Mouse (Mus musculus) heart, adult 2 months (tissue): Measurements from ENCODE around the gene Adrb1. TPM values are rescaled to one million over a fixed set of nuclear protein-coding genes. Genes with fewer than 3 reads are reported as not detected.
A peak's percentile ranks its signal among the peaks of the same experiment; 100 is the strongest.

ENCODE experiments used
- DNase-seq, 2 experiments: peaks; one replicate each; pipeline ENCODE4 v3.0.0; 2021
- H3K27ac ChIP-seq: fragments of 200-600 bp; 2 replicates; pipeline ENCODE4 v1.8.1; 2022
- H3K27me3 ChIP-seq: fragments of 200-500 bp; 2 replicates; pipeline ENCODE4 v1.6.1; 2012; ENCODE audit warnings: mild to moderate bottlenecking, low read length, inconsistent platforms, mixed read lengths; ENCODE audit not compliant: control insufficient read depth, insufficient read depth
- H3K36me3 ChIP-seq: fragments of 200-500 bp; 2 replicates; pipeline ENCODE4 v1.6.1; 2012; ENCODE audit warnings: low read length, inconsistent platforms; ENCODE audit not compliant: control insufficient read depth, insufficient read depth
- H3K4me1 ChIP-seq: fragments of 200-500 bp; 2 replicates; pipeline ENCODE4 v1.6.1; 2011; ENCODE audit warnings: low read length; ENCODE audit not compliant: control insufficient read depth, insufficient read depth
- H3K4me3 ChIP-seq: fragments of 200-600 bp; 2 replicates; pipeline ENCODE4 v1.8.1; 2022
- H3K79me2 ChIP-seq: fragments of 200-500 bp; replicated peaks from 2 replicates; pipeline ENCODE4 v1.6.1; 2012; ENCODE audit warnings: mild to moderate bottlenecking, inconsistent platforms, low read length, moderate library complexity, mixed read lengths; ENCODE audit not compliant: control insufficient read depth, insufficient read depth
- H3K9ac ChIP-seq: fragments of 200-500 bp; 2 replicates; pipeline ENCODE4 v1.6.1; 2012; ENCODE audit warnings: low read depth, mild to moderate bottlenecking, control low read depth, inconsistent platforms, low read length, mixed read lengths
- CTCF ChIP-seq: fragments of 200-600 bp; IDR thresholded peaks from 2 replicates; pipeline ENCODE4 v1.8.1; 2022; ENCODE audit warnings: antibody characterized with exemption, mild to moderate bottlenecking, moderate library complexity
- EP300 ChIP-seq: fragments of 200-500 bp; IDR thresholded peaks from 2 replicates; pipeline ENCODE4 v1.6.1; 2011; ENCODE audit warnings: low read depth, low read length, control low read depth; ENCODE audit not compliant: insufficient read depth
- POLR2A ChIP-seq: fragments of 200-500 bp; IDR thresholded peaks from 2 replicates; pipeline ENCODE4 v1.6.1; 2011; ENCODE audit warnings: mild to moderate bottlenecking, low read depth, low read length, control low read depth; ENCODE audit not compliant: insufficient read depth
- WGBS: fragments of 180-500 bp; shearing (Covaris S2); methylation state at CpG from one replicate; pipeline ENCODE4 v1.1.7; 2018; 5-methylcytosine and 5-hydroxymethylcytosine counted together
- intact Hi-C: fragments of 180-260 bp; cut with DNase I; formaldehyde crosslinking; loops from one replicate; pipeline ENCODE4 v1.15.1; 2025
- polyA plus RNA-seq: library from polyadenylated mRNA; depleted of rRNA; stranded (reverse); fragments of >200 nt; gene quantifications from 2 replicates; pipeline ENCODE4 v1.2.3, GENCODE M21; 2012
- total RNA-seq, 2 experiments: library from RNA; stranded (reverse); gene quantifications; 2 replicates each; pipeline ENCODE4 v1.2.3; 2021

Gene Adrb1
- total and polyA plus RNA-seq, 3 experiments = 18.0 to 28.4 (median 20.5) TPM

DNA sequence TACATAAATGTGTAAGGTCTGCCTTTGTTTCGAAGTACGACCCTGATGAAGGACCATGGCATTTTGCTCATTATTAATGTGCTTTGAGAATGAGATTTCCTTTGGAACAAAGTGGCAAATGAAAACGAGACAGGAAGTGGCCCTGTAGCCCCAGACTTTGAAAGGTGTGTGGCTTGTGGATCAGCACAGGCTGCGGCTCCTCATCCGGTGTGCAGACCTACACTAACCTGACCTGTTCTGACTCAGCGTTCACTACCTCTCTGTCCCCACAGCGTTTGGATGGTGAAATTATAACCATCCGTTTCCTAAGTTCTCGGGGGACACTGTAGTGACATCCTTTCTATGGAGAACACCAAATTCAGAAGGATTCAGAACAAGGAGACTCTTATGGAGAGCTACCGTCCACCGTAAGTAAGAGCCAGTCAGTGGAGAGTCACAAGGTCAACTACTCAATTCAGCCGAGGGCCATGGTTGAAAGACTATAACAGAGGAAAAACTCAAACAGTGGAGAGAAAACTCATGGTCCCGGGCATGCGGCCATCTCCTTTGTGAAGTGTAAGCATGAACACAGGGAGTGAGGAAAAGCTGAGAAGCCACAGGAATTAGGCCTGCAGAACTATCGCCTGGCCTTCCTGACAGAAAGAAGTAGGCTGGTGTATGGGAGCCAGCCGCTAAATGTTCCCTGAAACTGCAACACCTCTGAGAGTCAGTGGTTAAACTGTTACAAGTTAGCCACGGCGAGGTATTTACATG is 42.6 kb upstream of the Adrb1 start:
- H3K9ac ChIP-seq = no peak overlapping the region
- H3K79me2 ChIP-seq = no peaks in the 10 kb centered on the region
- intact Hi-C loops = loop anchor here (5.0 kb wide), 1 partner anchor 98 kb away; no protein-coding TSS in a partner anchor
- no peaks in the 10 kb centered on the region for H3K36me3 ChIP-seq
- DNase-seq = no peak
- 68% methylated on average over 18 of the region's 18 CpGs for WGBS
- peaks cover 18% of the 10 kb centered on the region for H3K4me1 ChIP-seq
- no peak overlapping the region for H3K4me3 ChIP-seq
- no peaks in the 10 kb centered on the region for H3K27me3 ChIP-seq
- peak overlapping the region; percentile 55 for H3K27ac ChIP-seq
- TF ChIP-seq CTCF (no peak), EP300 (no peak), POLR2A (no peak)

DNA sequence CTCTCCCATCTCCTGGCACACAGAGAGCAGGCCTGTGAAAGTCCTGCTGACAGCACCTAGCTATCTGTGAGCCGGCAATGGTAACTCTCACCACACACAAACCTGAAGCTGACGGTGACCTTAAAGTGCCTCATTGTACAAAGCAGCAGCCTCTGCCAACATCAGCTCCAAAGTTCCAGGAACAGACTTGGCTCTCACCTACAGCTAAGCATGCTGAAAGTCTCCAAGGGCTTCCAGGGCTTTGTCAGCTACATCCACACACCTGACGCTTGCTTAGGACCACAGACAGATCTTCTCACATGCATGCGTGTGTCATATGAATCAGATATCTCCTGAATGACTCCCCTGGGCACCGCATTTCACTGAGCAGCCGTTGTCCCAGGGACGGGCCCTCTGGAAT is 42.0 kb upstream of the Adrb1 start:
- no peaks in the 10 kb centered on the region for H3K79me2 ChIP-seq
- TF ChIP-seq CTCF (no peak), EP300 (peak; percentile 80), POLR2A (0 out of 2 replicates have a peak, but pooled peaks have one; percentile 31)
- H3K27ac ChIP-seq = peak overlapping the region; percentile 55
- intact Hi-C loops = loop anchor here (5.0 kb wide), 2 partner anchors 78 to 97 kb away; no protein-coding TSS in a partner anchor
- peaks cover 18% of the 10 kb centered on the region for H3K4me1 ChIP-seq
- WGBS = 31% methylated on average over 7 of the region's 7 CpGs
- DNase-seq = peak; percentile 45 to 69
- H3K9ac ChIP-seq = no peak overlapping the region
- H3K4me3 ChIP-seq = no peak overlapping the region
- H3K36me3 ChIP-seq = no peaks in the 10 kb centered on the region
- no peaks in the 10 kb centered on the region for H3K27me3 ChIP-seq

GRCm38 (mm10) chr19:56682297-56682696 is 39.7 kb upstream of the Adrb1 start:
- H3K4me3 ChIP-seq = no peak overlapping the region
- H3K27ac ChIP-seq = no peak overlapping the region
- H3K79me2 ChIP-seq = no peaks in the 10 kb centered on the region
- 88% methylated on average over 7 of the region's 7 CpGs for WGBS
- no peak for TF ChIP-seq CTCF
- TF ChIP-seq EP300 = no peak
- no peak for TF ChIP-seq POLR2A
- no peak overlapping the region for H3K9ac ChIP-seq
- peaks cover 11% of the 10 kb centered on the region for H3K4me1 ChIP-seq
- H3K36me3 ChIP-seq = no peaks in the 10 kb centered on the region
- DNase-seq = no peak
- H3K27me3 ChIP-seq = no peaks in the 10 kb centered on the region
- intact Hi-C loops = loop anchor here (5.0 kb wide), 1 partner anchor 80 kb away; no protein-coding TSS in a partner anchor

GRCm38 (mm10) chr19:56682843-56683242 is 39.2 kb upstream of the Adrb1 start:
- DNase-seq = no peak
- TF ChIP-seq EP300 (no peak), POLR2A (no peak), CTCF (no peak)
- Histone ChIP-seq H3K79me2 (no peaks in the 10 kb centered on the region), H3K9ac (no peak overlapping the region), H3K27me3 (no peaks in the 10 kb centered on the region), H3K27ac (no peak overlapping the region), H3K4me1 (peaks cover 7% of the 10 kb centered on the region), H3K4me3 (no peak overlapping the region), H3K36me3 (no peaks in the 10 kb centered on the region)
- WGBS = 69% methylated on average over 7 of the region's 7 CpGs
- intact Hi-C loops = loop anchor here (5.0 kb wide), 1 partner anchor 81 kb away; no protein-coding TSS in a partner anchor

DNA sequence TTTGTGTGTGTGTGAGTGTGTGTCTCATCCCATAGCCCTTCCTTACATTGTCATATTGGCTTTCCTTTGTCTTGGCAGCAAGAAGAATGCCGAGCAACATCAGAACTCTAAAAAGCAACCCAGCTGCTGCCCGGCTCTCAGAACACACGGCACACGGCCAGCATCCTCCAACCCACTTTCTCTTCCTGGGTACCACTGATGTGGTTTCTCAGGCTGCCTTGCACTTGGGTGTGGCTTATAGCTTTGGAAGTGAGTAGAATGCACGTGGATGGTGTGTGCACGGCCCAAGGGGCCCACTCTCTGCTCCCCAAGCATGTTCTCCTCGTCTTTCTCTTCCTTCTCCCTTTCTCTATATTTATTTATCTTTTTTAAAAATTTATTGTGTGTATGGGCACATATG is 36.5 kb upstream of the Adrb1 start:
- no peak for DNase-seq
- Histone ChIP-seq H3K9ac (no peak overlapping the region), H3K27ac (no peak overlapping the region), H3K36me3 (no peaks in the 10 kb centered on the region; the same call in 1 of the 2 replicates), H3K4me3 (no peak overlapping the region), H3K27me3 (no peaks in the 10 kb centered on the region), H3K79me2 (no peaks in the 10 kb centered on the region), H3K4me1 (peaks cover 6% of the 10 kb centered on the region)
- TF ChIP-seq POLR2A = no peak
- no peak for TF ChIP-seq EP300
- no peak for TF ChIP-seq CTCF
- WGBS = 80% methylated on average over 7 of the region's 7 CpGs
- intact Hi-C loops = no loop called here

GRCm38 (mm10) chr19:56686218-56686617 is 35.8 kb upstream of the Adrb1 start:
- no peak for DNase-seq
- intact Hi-C loops = no loop called here
- 81% methylated on average over 12 of the region's 12 CpGs for WGBS
- Histone ChIP-seq H3K4me1 (peaks cover 6% of the 10 kb centered on the region), H3K79me2 (no peaks in the 10 kb centered on the region), H3K4me3 (no peak overlapping the region), H3K27me3 (no peaks in the 10 kb centered on the region), H3K27ac (no peak overlapping the region), H3K36me3 (no peaks in the 10 kb centered on the region; the same call in 1 of the 2 replicates), H3K9ac (no peak overlapping the region)
- TF ChIP-seq CTCF (no peak), POLR2A (no peak)
